7 mouse cellular contexts compared by ENCODE assay signal in genomic region chr4:107435238-107435946, GRCm38 (mm10). TPM values are rescaled to one million over a fixed set of nuclear protein-coding genes. Genes with fewer than 3 reads are reported as not detected.
DNase-seq lines count a peak whose midpoint lies in the region; ATAC-seq and TF ChIP-seq lines count a peak whose summit lies in the region.

No protein-coding gene starts in this region.

- peaks cover 67% of the 10 kb centered on the region for H3K27me3 ChIP-seq in E14TG2a.4 (ENCODE audit: insufficient read depth, low read length)
- H3K27me3 ChIP-seq in hindbrain, embryonic 12.5 days: peaks cover 68% of the 10 kb centered on the region
- H3K27me3 ChIP-seq in liver, embryonic 15.5 days: peaks cover 83% of the 10 kb centered on the region

- peak; percentile 39 for DNase-seq in 3T3-L1 (ENCODE audit: low read depth, low spot score)
- no peak for DNase-seq in urinary bladder, postnatal 14 days (ENCODE audit: low spot score)
- DNase-seq in urinary bladder, postnatal 36 days (ENCODE audit: low spot score in 2 of 2): no peak
- DNase-seq in gastrocnemius, adult 8-10 months (ENCODE audit: low spot score in 2 of 2): no peak

- no peak for TF ChIP-seq CTCF in E14TG2a.4 (conservative IDR thresholded peaks at IDR 0.05; ENCODE audit: low read length)

- peak overlapping the region; percentile 97 for H3K4me2 ChIP-seq in hindbrain, embryonic 12.5 days (replicated peaks)
- peak overlapping the region; percentile 78 for H3K4me2 ChIP-seq in liver, embryonic 15.5 days

- WGBS in hindbrain, embryonic 12.5 days: 2% methylated on average over 45 of the region's 47 CpGs
- WGBS in liver, embryonic 15.5 days (ENCODE audit: insufficient replicate concordance): 2% methylated on average over 47 of the region's 47 CpGs

- ATAC-seq in hindbrain, embryonic 12.5 days (ENCODE audit: low FRiP score): no peak
- no peak for ATAC-seq in liver, embryonic 15.5 days (ENCODE audit: insufficient read depth)

- no peaks in the 10 kb centered on the region for H3K36me3 ChIP-seq in E14TG2a.4 (ENCODE audit: insufficient read depth, low read length)
- H3K36me3 ChIP-seq in hindbrain, embryonic 12.5 days: no peaks in the 10 kb centered on the region
- no peaks in the 10 kb centered on the region for H3K36me3 ChIP-seq in liver, embryonic 15.5 days (replicated peaks)

- peak overlapping the region; percentile 74 for H3K9ac ChIP-seq in hindbrain, embryonic 12.5 days
- H3K9ac ChIP-seq in liver, embryonic 15.5 days: no peak overlapping the region

- H3K4me1 ChIP-seq in E14TG2a.4 (replicated peaks; ENCODE audit: low read depth, low read length): peaks cover 16% of the 10 kb centered on the region
- H3K4me1 ChIP-seq in hindbrain, embryonic 12.5 days: peaks cover 16% of the 10 kb centered on the region
- peaks cover 16% of the 10 kb centered on the region for H3K4me1 ChIP-seq in liver, embryonic 15.5 days (replicated peaks)

- peak overlapping the region; percentile 84 for H3K4me3 ChIP-seq in E14TG2a.4 (replicated peaks; ENCODE audit: low read length)
- H3K4me3 ChIP-seq in hindbrain, embryonic 12.5 days: peak overlapping the region; percentile 69
- peak overlapping the region; percentile 57 for H3K4me3 ChIP-seq in liver, embryonic 15.5 days (replicated peaks)

- no peak overlapping the region for H3K27ac ChIP-seq in hindbrain, embryonic 12.5 days
- no peak overlapping the region for H3K27ac ChIP-seq in liver, embryonic 15.5 days (replicated peaks)

- no peaks in the 10 kb centered on the region for H3K9me3 ChIP-seq in E14TG2a.4 (ENCODE audit: low read length)
- H3K9me3 ChIP-seq in hindbrain, embryonic 12.5 days (replicated peaks): no peaks in the 10 kb centered on the region
- no peaks in the 10 kb centered on the region for H3K9me3 ChIP-seq in liver, embryonic 15.5 days (replicated peaks)

RNA-seq across cellular contexts. Expression of gene Glis1, which starts 1.0 kb away (rescaled TPM):
- 5.9 and 8.9 TPM in 2 replicates for polyA plus RNA-seq in hindbrain, embryonic 12.5 days (2016; fragmentation: Nextera tagmentation; extraction: Ambion mirVana)
- polyA plus RNA-seq in liver, embryonic 15.5 days (2015; fragmentation: Nextera tagmentation; extraction: Ambion mirVana): 0.14 and 0.38 TPM in 2 replicates
- under 1 TPM in 3 of 4 experiments, not detected in 1; 0.12 to 0.58 (median 0.31) TPM for total RNA-seq in gastrocnemius, adult 8-10 months (2022)
